Mouse (Mus musculus) adrenal gland (tissue): ENCODE measurements around the gene Cux1.

Experiments
- intact Hi-C: fragments of 180-260 bp; cut with DNase I; formaldehyde crosslinking; loops from one replicate; pipeline ENCODE4 v1.15.1; 2025

The Cux1 gene

GRCm38 (mm10) chr5:136514049-136514677, 53.1 kb downstream of the Cux1 start:
- intact Hi-C loops, result no loop called here

GRCm38 (mm10) chr5:136512103-136512674, 55.1 kb downstream of the Cux1 start:
- intact Hi-C loops, result no loop called here

GRCm38 (mm10) chr5:136511378-136511777, 55.9 kb downstream of the Cux1 start:
- intact Hi-C loops, result no loop called here

GRCm38 (mm10) chr5:136510609-136511008, 56.7 kb downstream of the Cux1 start:
- intact Hi-C loops, result no loop called here

GRCm38 (mm10) chr5:136507629-136508028, 59.7 kb downstream of the Cux1 start:
- intact Hi-C loops, result no loop called here

- intact Hi-C loops, result no loop called here
Observed at GRCm38 (mm10) chr5:136506262-136506661, 61.0 kb downstream of the Cux1 start.

- intact Hi-C loops, result no loop called here
Observed at GRCm38 (mm10) chr5:136502491-136503086, 64.7 kb downstream of the Cux1 start.

GRCm38 (mm10) chr5:136500307-136500871, 66.9 kb downstream of the Cux1 start:
- intact Hi-C loops, result no loop called here

- intact Hi-C loops, result no loop called here
Observed at GRCm38 (mm10) chr5:136499316-136499715, 68.0 kb downstream of the Cux1 start.

- intact Hi-C loops, result no loop called here
Observed at GRCm38 (mm10) chr5:136498741-136499140, 68.5 kb downstream of the Cux1 start.

GRCm38 (mm10) chr5:136497301-136497700, 70.0 kb downstream of the Cux1 start:
- intact Hi-C loops, result no loop called here

GRCm38 (mm10) chr5:136495581-136495980, 71.7 kb downstream of the Cux1 start:
- intact Hi-C loops, result no loop called here

- intact Hi-C loops, result no loop called here
Observed at GRCm38 (mm10) chr5:136494927-136495326, 72.4 kb downstream of the Cux1 start.

- intact Hi-C loops, result no loop called here
Observed at GRCm38 (mm10) chr5:136494288-136494687, 73.0 kb downstream of the Cux1 start.

- intact Hi-C loops, result no loop called here
Observed at GRCm38 (mm10) chr5:136489450-136489849, 77.8 kb downstream of the Cux1 start.

GRCm38 (mm10) chr5:136488721-136489120, 78.6 kb downstream of the Cux1 start:
- intact Hi-C loops, result no loop called here

GRCm38 (mm10) chr5:136488223-136488622, 79.1 kb downstream of the Cux1 start:
- intact Hi-C loops, result no loop called here

GRCm38 (mm10) chr5:136487397-136488093, 79.7 kb downstream of the Cux1 start:
- intact Hi-C loops, result no loop called here

GRCm38 (mm10) chr5:136486401-136486800, 80.9 kb downstream of the Cux1 start:
- intact Hi-C loops, result no loop called here

GRCm38 (mm10) chr5:136485397-136485796, 81.9 kb downstream of the Cux1 start:
- intact Hi-C loops, result no loop called here

- intact Hi-C loops, result no loop called here
Observed at GRCm38 (mm10) chr5:136482434-136482833, 84.9 kb downstream of the Cux1 start.

GRCm38 (mm10) chr5:136480541-136480940, 86.7 kb downstream of the Cux1 start:
- intact Hi-C loops, result no loop called here
